Mouse (Mus musculus) gastrocnemius, adult 8-10 months (tissue): ENCODE data around the gene Tex264. TPM values are rescaled to one million over a fixed set of nuclear protein-coding genes. Genes with fewer than 3 reads are reported as not detected.
A peak's percentile ranks its signal among the peaks of the same experiment; 100 is the strongest.
"Not testable (repeated sequence)": the region's sequence is repeated elsewhere in the genome, so short reads cannot be mapped to it uniquely, and the experiment has no call there.

Experiments
- DNase-seq, 2 experiments: peaks; one replicate each; pipeline ENCODE4 v3.0.0; 2022; ENCODE audit warnings: low spot score in 2 of 2
- total RNA-seq, 4 experiments: library from RNA; stranded (reverse); gene quantifications; 2 replicates each; pipeline ENCODE4 v1.2.4; 2022

Tex264 gene
- total RNA-seq, 4 experiments from 2014 or later = 28.1 to 37.7 (median 33.5) TPM

DNA sequence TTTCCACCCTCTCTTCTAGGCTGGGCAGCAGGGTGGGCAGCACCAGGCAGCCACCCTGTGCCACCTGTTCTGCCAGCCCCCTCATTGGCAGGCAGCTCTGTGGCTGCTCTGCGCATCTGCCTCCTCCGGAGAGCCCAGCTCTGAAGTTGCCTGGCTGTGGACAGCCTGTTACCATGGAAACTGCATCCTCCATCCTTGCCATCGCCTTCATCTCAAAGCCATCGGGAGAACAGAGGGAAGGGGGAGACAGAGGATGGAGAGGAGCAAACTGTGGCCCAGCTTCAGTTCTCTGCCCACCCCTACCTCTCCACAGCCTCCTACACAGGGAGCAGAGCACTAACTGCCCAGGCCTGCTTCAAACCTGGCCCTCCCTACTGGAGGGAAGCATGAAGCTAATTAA is 21.3 kb downstream of the Tex264 start:
- no peak for DNase-seq

GRCm38 (mm10) chr9:106663200-106663599 is 22.5 kb downstream of the Tex264 start:
- DNase-seq = no peak

- DNase-seq = no peak
Observed at GRCm38 (mm10) chr9:106659935-106660334, 25.8 kb downstream of the Tex264 start.

DNA sequence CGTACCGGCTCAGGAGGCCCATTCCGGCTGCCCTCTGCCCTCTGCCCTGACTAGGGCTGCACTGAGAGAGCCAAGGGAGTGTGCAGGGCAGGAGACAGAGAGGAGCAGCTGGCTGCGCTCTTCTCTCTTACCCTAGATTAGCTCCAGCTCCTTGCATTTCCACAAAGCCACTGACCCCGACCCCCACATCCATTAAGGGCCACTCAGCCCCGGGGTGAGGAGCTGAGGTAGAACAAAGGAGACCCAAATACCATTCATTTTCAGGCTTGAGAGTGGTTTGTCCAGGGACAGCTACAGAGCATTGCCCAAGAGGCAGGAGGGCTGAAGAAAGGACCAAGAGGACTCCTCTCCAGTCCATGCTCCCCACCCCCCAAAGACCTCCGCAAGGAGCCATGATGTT is 26.3 kb downstream of the Tex264 start:
- DNase-seq = no peak

- DNase-seq = no peak
Observed at GRCm38 (mm10) chr9:106657592-106657991, 28.1 kb downstream of the Tex264 start.

GRCm38 (mm10) chr9:106656820-106657219 is 28.9 kb downstream of the Tex264 start:
- DNase-seq = no peak

- DNase-seq = peak in 1 of 2 experiments; percentile 17
Observed at GRCm38 (mm10) chr9:106655884-106656720, 29.6 kb downstream of the Tex264 start, which contains the start of gene Grm2. Grm2 (minus strand) TSS chr9:106656082.

DNA sequence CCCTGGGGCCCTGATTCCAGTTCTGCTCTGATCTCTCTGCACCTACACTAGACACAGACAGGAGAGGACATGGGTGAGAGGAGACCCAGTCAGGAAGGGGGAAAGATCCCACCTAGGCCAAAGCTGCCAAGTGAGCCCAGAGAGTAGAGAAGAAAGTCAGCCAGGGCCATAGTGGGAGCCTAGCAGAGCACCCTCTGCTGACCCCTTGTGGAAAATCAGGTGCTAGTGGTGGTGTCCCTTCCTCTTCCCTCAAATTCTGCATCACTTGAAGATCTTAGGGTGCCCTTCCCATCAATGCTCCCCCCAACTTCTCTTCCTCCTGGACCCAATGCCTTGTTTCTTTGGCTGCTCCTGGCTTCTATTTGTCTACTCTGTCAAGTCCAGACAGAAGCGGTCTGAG is 33.0 kb downstream of the Tex264 start:
- no peak for DNase-seq

- DNase-seq = no peak
Observed at GRCm38 (mm10) chr9:106647226-106647625, 38.5 kb downstream of the Tex264 start.

GRCm38 (mm10) chr9:106645684-106646271 is 39.9 kb downstream of the Tex264 start:
- no peak for DNase-seq

- DNase-seq = no peak
Observed at GRCm38 (mm10) chr9:106643787-106644186, 41.9 kb downstream of the Tex264 start.

GRCm38 (mm10) chr9:106643128-106643527 is 42.6 kb downstream of the Tex264 start:
- DNase-seq = no peak

DNA sequence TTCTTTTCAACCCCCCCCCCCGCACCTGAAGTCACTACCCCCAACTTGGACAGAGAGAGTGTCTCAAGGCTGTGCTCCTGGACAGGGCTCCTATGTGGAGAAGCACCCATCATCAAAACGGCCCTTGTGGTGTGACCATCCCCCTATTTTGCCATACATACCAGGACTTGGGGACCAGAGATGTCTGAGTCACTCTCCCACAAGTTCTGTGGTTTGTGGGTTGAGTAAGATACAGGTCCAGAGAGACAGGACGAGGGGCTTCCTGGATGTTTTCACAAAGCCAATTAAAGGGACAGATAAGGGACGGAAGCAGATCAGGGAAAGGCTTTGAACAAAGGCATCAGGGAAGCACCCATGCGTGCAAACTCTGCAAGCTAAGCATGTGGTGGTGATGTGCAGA is 44.4 kb downstream of the Tex264 start:
- no peak for DNase-seq

GRCm38 (mm10) chr9:106638154-106638553 is 47.6 kb downstream of the Tex264 start:
- no peak for DNase-seq

DNA sequence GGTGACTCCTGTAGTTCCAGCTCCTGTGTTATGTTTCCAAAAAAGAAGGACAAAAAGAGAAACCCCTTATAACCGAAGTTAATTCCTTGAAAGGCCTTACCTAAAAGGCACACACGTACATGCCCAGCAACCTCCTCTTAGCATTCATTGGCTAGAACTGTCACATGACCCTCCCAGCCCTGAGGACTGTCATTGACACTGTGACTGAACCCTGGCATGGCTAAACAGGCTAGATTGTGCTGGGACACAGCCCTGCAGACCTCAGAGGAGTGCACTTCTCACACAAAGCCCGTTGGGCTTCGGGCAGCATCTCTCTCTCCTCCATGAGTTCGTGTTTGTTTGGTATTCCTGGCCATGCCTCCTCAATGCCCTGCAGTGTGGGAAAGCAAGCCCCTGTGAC is 53.5 kb downstream of the Tex264 start:
- no peak for DNase-seq

GRCm38 (mm10) chr9:106627796-106628195 is 57.9 kb downstream of the Tex264 start:
- DNase-seq = not testable (repeated sequence)

DNA sequence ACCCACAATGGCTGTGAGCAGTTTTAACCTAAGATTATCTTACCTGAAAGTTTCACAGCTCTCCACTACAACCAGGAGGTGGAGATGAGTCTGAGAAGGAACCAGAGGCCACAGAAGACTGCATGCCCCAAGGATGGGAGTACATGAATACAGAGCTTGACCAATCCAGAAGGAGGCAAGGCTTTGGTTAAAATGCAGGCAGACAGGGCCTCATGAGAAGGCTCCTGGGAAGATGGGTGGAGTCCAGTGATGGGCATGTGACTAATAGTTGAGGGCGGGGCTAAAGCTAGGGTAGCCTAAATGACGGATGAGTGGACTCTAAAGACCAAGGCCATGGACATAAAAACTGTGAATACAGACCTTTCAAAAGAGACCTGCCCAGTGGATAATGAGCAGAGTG is 59.4 kb downstream of the Tex264 start, which contains the start of gene Iqcf6:
Gene Iqcf6, plus strand, starts transcription at position 301 of the 400 bp plus-strand sequence.
- DNase-seq = no peak

DNA sequence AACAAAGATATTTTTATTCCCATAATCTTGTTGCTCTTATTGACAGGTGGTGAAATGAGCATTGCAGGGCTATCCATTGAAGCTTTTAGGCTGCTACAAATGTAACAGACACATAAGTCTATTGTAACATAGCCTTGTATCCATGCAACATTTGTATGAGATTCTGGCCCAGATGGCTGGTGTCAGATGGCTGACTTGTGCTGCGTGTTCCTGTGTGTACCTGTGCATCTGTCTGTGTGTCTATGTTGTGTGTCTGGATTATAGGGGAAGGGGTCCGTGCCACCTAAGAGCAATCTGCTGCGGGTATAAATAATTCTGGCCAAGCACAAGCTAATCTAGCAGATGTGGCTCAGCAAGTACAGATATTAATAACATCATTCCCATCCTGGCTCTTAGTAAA is 68.2 kb downstream of the Tex264 start:
- no peak for DNase-seq

- no peak for DNase-seq
Observed at GRCm38 (mm10) chr9:106616306-106616705, 69.4 kb downstream of the Tex264 start.

DNA sequence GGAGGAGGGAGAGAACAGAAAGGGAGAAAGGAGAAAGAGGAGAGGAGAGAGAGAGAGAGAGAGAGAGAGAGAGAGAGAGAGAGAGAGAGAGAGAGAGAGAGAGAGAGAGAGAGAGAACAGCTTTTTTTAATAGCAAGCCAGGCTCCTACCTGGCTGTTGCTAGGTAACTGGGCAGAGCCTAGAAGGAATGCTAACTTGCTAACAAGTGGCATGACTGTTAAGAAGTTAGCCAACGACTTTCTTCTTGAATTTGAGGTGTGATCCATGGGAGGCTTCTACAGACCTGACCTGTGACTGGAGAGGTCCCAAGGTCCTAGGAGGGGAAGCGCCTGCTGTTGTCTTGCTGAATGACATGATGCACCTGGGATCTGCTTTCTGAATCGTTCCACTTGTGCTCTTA is 71.1 kb downstream of the Tex264 start:
- DNase-seq = no peak

GRCm38 (mm10) chr9:106613951-106614350 is 71.8 kb downstream of the Tex264 start:
- no peak for DNase-seq

- DNase-seq = no peak
Observed at GRCm38 (mm10) chr9:106610727-106611126, 75.0 kb downstream of the Tex264 start.
